Mouse (Mus musculus) heart, postnatal 10 days (tissue): ENCODE measurements around the gene Xylb. TPM values are rescaled to one million over a fixed set of nuclear protein-coding genes. Genes with fewer than 3 reads are reported as not detected.

Source experiments
- DNase-seq, 2 experiments: peaks; one replicate each; pipeline ENCODE4 v3.0.0; 2021
- intact Hi-C: fragments of 180-260 bp; cut with DNase I; formaldehyde crosslinking; loops from one replicate; pipeline ENCODE4 v1.15.1; 2025
- total RNA-seq, 2 experiments: library from RNA; stranded (reverse); gene quantifications; 2 replicates each; pipeline ENCODE4 v1.2.3; 2021

The Xylb gene
- total RNA-seq, result under 1 TPM; 0.52 to 0.57 TPM

DNA sequence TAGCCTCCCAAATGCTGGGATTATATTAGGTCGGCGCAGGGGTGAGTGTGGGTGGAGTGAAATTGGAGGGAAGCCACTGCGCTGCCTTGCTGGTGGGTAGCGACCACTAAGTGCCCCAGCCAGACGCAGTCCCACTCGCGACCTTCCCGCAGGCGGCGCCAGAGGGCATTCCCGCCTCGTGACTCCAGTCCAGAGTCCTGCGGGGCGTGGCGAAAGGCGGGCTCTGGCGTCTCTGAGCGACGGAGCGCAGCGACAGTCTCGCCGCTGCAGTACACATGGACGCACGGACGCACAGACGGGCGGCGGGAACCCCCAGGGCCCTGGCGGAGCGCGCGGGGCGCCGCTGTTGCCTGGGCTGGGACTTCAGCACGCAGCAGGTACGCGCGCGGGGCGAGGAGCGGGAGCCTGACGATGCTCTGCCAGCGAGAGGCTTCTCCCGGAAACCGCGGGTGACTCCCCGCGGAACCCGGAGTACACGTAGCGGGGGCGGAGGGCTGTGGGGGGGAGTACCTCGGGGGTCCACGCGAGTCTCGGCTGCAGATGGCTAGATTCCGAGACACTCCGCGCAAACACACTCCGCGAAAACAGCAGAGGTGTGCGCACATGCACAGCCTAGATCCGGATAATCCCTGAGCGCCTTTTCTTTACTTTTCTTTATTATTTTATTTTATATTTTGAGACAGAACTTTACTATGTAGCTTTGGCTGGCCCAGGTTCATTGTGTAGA is at the start of gene Xylb:
Xylb (plus strand) TSS at position 51 of the 727 bp plus-strand sequence.
- DNase-seq, result peak; percentile 92 to 95

DNA sequence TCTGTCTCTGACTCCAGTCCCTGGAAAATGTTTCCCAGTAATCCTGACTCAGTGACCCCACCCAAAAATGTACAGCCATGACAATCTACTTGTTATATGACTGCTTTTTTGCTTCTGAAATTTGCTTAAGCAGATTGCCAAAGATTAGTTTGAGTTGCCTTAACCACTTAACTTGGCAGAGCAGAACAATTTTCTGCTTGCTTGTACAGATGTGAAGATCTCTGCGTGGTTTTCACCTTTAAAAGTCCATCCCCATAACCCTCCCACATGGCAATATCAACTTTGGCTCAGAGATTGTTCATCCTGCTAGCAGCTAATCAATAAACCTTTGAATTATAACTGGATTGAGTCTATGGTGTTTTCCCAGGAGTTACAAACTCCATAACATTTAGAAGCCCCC is 48.1 kb upstream of the Xylb start:
- intact Hi-C loops, result no loop called here

More for the DNA sequence above, at the start of gene Xylb:
- intact Hi-C loops, result loop anchor here (1.0 kb wide), 1 partner anchor 73 kb away; no protein-coding TSS in a partner anchor

DNA sequence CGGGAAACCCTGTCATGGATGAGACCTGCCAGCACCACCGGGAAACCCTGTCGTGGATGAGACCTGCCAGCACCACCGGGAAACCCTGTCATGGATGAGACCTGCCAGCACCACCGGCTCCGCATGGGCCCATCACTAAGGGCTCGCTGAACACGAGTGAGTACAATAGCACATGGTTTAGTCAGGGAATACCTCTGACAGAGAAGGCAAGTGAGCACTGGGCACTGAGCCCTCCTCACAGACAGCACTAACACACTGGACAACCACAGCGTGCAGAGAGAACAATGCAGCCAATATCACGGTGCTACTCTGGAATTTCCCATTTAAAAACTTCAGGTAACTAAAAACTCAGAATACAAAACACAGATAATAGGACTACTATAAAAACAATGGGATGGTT is 44.1 kb upstream of the Xylb start:
- no peak for DNase-seq
- intact Hi-C loops, result no loop called here

More for the DNA sequence above, 48.1 kb upstream of the Xylb start:
- no peak for DNase-seq

DNA sequence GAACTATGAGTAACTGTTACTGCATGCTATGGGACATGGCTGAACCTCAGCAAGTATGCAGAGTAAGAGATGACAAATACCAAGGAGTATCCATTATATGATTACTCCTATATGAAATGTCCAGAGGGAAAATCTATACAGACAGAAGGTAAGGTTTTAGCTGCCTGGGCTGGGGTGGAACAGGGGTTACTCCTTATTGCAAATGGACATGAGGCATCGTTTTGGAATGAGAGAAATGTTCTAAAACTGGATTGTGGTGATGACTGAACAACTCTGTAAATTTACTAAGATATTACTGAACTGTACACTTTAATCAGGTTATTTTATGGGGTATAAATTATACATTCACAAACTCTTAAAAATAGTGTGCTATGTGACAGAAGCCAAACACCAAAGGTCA is 38.3 kb upstream of the Xylb start:
- intact Hi-C loops, result no loop called here
- no peak for DNase-seq

DNA sequence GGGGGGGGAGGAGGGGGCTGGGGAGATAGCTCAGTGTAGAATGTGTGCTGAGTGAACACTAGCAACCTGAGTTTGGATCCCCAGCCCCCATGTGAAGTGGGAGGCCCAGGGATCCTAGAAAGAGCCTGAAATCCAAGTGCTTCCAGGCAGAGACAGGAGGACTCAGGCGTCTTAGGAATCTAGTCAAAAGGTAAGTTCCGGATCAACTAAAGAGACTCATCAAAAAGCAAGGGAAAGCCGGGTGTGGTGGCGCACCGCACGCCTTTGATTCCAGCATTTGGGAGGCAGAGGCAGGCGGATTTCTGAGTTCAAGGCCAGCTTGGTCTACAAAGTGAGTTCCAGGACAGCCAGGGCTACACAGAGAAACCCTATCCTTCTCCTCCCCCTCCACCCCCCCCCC is 36.7 kb upstream of the Xylb start:
- intact Hi-C loops, result no loop called here
- DNase-seq, result no peak

DNA sequence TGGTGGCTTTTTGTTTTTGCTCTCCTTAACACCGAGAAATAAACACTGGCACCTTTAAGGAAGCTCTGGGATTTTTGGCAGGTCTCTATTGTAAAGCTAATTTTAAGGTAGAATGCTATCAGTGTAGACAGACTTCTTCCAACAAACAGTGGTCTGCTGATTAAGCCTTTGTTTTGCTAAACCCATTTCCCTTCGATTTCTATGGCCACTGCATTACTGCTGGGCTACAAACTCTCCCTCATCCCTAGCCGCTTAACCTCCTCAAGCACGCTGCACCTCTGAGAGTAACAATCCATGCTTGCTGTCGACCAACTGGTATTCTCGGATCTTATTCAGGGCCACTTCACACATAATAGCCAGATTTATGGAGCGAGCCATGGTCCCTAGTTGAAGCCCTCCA is 36.2 kb upstream of the Xylb start:
- intact Hi-C loops, result no loop called here
- peak in 1 of 2 experiments; percentile 13 for DNase-seq

DNA sequence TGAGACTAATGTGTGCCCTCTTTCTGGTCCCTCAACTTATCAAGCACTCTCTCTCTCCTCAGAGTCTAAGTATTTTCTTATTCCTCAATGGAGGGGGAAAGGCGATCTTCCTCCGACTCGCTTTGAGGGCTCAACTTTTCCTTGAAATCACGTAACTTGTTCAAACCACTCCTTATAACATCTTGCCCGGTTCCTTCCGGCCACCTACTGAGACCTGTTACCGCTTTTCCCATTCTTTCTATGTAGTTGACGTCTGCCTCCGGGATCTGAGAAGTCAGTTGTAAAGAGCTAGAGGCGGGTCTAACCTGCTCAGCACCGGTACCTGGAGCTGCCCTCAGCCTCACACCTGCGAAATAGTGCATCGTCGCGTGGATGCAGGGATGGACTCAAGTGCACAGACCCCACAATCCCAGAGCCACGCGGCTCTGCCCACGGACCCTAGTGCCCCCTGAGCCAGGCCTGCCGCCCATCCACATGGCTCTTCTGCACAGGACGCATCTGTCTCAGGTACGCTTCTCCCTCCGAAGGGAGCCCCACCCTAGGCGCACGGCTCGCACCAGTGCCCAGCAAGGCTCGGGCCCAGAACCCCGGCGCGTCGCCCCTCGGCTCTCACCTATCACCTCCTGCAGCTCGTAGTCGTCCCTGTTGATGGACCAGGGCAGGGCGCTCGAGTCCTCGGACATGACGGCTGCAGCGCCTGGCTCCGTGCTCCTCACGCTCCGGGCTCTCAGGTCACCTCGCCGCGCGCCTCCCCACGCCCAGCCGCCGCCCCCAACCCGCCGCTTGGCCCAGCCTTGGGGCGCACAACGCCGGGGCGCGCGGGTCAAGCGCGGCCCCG is 35.6 kb upstream of the Xylb start:
- DNase-seq, result peak in 1 of 2 experiments; percentile 19
- intact Hi-C loops, result loop anchor here (2.0 kb wide), 1 partner anchor 19 kb away; the partner anchor contains the start of gene Myd88

DNA sequence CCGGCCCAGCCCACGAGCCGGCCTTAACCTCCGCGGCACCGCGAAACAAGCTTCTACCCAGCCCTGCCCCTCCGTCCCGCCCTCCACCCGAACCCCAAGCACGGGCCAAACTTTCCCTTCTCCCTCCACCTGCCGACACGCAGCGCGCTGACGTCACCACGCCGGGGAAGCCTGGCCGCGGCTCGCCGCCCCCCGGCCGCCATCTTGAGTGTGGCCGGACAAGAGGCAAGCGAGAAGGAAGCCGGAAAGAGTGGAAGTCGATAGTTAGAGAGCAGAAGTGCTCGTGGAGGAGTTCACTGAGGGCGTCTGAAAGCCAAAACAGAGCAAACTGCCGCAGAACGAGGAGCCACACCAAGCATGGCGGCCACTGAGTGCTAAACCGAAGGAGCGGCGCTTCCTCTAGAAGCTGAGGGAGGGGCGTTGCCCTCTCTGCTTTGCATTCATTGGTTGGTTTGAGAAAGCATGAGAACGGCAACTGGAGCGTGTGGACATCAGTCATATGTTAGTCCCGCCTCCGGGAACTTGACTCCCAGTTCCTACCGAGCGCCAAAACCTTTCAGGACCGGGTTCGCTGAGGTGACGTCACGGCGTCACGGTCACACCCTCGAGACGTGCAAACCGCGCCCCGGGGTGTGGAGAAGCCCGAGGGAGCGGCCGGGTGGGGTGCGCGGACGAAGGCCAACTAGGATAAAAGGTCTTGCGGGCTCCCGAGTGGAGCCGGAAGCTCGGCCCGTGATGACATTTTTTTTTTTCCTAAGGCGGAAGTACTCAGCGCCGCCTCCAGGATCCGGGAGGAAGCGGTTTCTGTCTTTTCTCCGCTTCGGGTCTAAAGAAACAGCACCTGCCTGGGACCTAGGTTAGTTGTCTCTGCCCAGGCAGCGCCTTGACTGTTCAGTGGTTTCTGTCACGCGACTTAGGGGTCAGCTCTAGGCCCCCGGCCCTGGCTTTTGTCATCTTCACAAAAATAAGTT is 34.6 kb upstream of the Xylb start, which contains the start of gene Oxsr1:
Oxsr1 (minus strand) TSS at position 139 of the 971 bp plus-strand sequence.
- DNase-seq, result peak; percentile 100
- intact Hi-C loops, result loop anchor here (2.0 kb wide), 1 partner anchor 18 kb away; the partner anchor contains the start of gene Myd88

DNA sequence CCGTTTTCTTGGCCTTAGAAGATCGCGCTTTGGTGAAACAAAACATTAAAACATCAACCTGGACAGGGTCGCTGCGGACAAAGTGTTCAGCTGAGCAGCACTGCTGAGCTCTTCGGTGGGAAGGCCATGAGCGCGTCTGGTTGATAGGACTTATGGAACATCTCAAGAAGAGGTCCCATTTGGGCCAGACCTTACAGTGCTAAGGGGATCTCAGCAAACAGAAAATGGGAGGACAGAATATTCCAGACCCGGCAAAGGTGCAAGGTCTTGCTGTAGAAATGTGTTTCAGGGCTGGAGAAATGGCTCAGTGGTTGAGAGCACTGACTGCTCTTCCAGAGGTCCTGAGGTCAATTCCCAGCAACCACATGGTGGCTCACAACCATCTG is 33.9 kb upstream of the Xylb start:
- no peak for DNase-seq
- intact Hi-C loops, result loop anchor here (2.0 kb wide), 1 partner anchor 18 kb away; the partner anchor contains the start of gene Myd88

DNA sequence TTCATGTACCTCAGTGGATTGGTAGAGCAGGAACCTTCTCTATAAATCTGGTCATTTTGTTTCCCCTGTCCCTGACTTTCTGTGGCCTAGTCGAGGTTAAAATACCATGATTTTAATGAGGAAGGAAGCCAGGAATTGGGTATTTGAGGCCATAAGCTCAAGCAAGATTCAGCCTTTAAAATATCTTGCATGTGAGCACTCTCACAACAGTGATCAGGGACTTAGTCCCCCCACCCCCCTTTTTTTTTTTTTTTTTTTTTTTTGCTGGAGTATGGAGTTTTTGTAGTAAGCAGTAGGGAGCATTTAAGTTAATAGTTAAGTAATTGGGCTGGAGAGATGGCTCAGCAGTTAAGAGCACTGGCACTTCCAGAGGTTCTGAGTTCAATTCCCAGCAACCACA is 33.1 kb upstream of the Xylb start:
- DNase-seq, result no peak
- intact Hi-C loops, result no loop called here

DNA sequence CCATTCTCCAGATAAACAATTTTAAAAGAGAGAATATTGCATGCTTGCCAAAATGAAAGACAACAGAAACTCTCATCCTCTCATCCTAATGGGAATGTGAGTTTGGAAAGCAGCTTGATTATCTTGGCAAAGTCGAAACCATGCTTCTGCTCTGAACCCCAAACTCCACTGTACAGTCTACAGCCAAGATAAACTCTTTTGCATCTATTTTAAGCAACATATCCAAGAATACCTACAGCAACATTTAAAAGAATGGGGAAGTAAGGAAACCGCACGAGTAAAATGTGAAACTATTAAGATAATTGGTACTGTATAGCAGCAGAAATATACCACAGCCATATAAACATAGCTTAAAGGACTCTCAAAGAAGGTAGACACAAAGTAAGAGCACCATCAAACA is 28.7 kb upstream of the Xylb start:
- intact Hi-C loops, result no loop called here
- no peak for DNase-seq

DNA sequence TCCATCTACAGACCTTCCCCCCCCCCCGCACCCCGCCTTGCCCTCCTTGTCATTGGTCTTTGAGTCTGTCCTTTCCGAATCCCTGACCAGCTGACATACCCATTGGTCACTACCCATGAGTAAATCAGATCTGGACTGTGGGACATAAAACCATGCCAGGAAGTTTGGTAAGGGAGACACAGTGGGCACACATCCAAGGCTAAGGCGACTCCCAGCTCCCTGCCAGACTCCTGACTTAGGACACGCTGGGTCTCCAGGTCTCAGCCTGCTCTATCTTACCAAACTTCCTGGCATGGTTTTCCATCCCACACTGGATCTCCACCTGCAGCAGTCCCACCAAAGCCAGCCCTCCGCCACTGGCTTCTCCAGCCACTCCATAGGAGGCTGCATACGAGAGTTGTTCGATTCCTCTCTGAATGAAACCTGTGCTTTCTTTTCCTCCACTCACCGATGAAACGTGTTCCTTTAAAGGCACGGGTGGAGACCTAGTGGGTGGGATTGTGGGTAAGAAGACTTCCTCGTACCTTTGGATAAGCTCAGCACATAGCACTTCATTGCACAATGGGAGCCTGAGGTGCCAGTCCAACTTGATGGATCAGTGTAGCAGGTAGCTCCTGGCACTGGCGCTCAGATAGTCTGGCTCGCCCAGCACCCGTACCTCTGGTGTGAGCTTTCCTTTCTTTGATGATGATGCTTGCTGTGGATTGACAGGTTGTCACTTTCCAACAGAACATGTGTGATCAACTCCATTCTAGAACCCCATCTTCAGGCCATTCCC is 26.8 kb upstream of the Xylb start:
- DNase-seq, result peak in 1 of 2 experiments; percentile 40
- intact Hi-C loops, result no loop called here

DNA sequence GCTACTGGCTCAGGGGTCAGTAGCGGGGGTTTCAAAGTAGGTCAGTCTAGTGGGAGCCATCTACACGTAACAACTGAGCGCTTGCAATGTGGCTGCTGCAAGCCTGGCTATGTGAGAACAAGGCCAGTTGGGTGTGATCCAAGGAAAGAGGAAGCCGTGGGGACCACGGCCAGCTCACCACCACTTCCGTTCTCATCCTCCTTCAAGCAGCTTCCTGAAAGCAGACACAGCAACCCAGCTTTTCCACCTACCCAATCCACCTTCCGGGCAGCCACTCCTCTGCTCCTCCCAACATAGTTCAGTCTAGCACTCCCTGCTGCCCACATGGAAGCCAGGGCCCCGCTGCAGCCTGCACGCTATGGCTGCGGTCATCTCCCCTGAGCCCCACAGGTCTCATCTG is 22.9 kb upstream of the Xylb start:
- intact Hi-C loops, result no loop called here
- DNase-seq, result peak; percentile 76 to 81

DNA sequence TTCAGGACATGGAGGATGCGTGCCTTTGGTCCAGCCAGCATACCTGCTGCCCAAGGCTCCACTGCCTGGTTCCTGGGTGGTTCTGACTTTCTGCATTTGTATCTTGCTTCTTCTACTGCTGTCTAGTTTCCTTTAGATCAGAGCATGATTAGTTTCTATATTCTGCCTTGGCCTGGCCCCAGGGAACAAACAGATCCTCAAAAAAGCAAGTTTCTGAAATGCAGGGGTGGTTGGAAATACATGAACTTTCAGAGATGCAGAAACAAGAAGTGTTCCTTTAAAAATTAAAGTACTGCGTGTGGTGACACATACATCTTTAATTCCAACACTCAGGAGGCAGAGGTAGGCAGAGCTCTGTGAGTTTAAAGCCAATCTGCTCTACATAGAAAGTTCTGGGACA is 22.3 kb upstream of the Xylb start:
- no peak for DNase-seq
- intact Hi-C loops, result no loop called here

DNA sequence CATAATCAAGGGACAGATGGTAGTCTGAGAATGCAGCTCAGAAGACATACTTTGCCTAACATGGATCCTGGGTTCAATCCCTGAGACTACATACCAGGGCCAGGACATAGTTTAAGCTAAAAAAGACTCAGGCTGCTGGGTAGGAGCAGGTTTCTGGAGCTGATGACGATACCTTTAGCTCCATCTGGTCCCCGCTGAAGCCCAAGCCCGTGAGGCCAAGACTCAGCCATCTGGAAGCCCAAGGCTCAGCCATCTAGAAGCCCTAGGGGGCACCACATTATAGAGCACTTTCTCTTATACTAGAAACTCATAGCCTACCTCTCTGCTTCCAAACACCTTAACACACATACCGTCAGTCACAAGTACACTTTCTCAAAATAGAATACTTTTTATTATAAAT is 21.6 kb upstream of the Xylb start:
- no peak for DNase-seq
- intact Hi-C loops, result no loop called here

DNA sequence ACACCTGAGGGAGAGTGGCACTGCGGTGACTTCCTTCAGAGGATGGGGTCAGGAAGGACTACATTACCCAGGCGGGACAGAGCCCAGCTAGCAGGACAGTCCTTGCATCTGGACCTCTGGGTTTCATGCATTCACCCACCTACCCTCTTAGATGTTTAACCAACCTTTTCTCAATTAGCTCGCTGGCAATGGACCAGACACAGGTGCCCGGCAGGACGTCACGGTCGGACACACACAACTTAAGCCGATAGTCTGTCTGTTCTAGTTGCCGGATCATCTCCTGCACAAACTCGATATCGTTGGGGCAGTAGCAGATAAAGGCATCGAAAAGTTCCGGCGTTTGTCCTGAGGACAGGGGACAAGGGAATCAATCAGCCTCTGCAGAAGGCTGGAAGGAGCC is 19.3 kb upstream of the Xylb start:
- intact Hi-C loops, result no loop called here
- DNase-seq, result no peak

DNA sequence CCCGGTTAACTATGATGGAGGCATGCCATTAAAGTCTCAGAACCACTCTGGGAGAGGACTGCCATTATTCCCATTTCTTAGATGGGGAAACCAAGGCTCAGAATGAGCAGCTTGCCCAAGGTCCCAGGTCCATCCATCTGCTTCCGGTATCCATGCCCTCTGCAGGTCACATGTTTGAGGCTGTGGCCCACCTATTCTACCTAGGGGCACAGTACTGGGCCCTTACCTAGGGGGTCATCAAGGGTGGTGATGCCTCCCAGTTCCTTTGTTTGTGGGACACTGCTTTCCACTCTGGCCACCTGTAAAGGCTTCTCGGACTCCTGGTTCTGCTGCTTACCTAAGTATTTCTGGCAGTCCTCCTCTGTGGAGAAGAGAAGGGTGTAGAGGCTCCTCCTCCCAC is 18.8 kb upstream of the Xylb start:
- intact Hi-C loops, result no loop called here
- DNase-seq, result no peak

DNA sequence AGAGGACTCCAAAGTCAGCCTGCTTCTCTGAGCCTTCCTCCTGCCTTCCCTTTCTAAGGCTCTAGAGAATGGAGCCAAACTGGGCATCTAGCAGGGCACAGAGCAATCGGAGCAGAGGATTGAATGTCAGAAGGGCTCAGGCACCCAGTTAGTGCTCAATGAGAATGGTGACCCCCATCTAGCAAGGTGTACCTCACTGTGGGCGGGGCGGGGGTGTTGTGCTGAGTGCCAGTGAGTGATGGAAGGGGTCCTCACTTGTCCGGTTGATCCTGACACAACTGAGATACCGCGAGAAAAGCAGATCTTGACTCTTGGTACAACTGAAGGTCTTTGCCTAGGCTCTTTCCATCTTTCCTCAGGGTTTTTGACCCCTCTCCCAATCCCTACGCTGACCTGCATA is 18.1 kb upstream of the Xylb start:
- intact Hi-C loops, result no loop called here
- no peak for DNase-seq

DNA sequence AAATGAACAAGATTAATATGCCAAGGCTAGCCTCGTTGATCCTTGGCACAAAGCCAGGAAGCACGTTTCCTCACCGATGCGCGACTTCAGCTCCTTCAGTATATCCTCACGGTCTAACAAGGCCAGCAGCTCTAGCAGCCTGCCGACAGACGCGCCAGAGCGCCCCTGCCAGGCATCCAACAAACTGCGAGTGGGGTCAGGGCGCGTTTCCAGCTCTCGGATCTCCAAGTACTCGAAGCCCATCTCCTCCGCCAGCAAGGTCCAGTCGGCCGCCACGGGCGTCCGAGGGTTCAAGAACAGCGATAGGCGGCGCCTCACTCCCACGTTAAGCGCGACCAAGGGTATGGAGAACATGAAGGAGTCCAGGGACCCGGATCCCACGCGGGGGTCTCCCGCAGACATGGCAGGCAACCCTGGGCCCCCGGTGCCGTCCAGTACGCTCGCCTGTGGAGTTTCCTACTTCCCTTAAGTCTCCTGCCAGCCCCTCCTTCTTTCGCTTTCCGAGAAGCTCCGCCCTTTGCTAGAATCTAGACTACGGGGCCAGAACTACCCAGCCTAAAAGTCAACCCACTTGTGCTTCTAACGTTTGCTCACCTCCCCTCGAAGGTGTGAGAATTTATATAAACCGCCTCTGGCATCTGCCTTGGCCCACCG is 17.5 kb upstream of the Xylb start, which contains the start of gene Acaa1a:
Acaa1a (plus strand) TSS at position 119 of the 654 bp plus-strand sequence.
- intact Hi-C loops, result loop anchor here (2.0 kb wide), 1 partner anchor 17 kb away; the partner anchor contains the start of gene Oxsr1
- DNase-seq, result peak; percentile 83 to 84
